Mouse (Mus musculus): ENCODE data around the gene Plce1.

Gene Plce1

DNA sequence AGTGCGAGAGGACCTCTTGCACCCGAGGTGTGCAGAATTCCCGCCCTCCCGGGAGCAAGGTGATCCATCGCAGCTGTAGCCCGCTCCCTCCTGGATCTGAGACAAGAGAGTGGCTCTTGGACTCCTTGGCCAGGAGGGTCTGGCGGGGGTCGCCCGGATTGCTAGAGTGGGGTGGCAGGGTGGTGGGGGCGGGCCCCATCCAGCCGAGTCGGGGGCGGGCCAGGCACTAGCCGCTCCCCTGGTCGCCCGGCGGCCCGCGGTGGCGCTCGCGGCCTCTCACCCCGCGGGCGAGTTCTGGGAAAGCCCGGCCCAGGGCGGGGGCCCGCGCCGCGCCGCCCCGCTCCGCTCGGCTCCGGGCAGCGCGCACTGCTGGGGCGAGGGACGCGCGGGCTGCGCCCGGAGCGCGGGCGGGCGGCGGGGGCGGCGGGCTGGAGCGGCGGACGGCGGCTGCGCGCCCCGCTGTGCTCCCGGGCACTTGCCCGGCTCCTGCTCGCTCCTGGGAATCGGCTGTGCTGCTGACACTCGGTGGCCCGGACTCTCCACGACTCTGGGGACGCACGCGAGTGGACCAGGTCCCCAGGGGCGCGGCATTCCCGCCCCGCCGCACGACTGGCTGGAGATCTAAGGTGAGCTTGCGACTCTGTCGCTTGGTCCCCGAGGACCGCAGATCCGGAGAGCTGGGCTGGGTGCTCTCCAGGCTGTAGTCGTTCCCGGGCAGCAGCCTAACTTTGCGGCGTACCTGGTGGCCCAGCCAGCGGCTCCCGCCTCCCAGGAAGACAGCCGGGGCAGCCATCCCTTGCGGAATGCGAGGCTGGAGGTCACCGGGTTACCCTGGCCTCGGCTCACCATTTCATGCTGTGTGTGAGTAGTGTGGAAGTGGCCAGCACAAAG, at the start of gene Plce1:
Gene Plce1 (plus strand): TSS at position 379 of the 891 bp plus-strand sequence.
- no peak for DNase-seq (ENCODE audit: low spot score)

DNA sequence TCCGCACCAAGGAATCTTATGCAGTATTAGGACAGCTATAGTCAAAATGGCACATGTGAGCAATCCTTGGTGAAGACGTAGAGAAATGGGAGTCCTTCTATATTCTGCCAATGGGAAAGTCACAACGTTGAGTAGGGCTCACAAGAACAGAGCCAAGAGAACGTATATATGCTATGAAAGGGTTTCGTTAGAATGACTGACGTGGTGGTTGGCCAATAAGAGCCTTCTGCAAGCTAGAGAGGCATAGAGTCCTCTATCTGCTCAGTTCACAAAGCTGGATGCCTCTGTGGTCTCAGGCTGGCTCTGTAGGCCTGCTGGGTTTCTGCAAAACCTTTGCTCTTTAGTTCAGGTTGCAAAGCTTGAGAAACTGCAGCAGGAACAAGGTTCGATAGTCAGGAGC, 49.6 kb upstream of the Plce1 start:
- DNase-seq (ENCODE audit: low spot score), result no peak

DNA sequence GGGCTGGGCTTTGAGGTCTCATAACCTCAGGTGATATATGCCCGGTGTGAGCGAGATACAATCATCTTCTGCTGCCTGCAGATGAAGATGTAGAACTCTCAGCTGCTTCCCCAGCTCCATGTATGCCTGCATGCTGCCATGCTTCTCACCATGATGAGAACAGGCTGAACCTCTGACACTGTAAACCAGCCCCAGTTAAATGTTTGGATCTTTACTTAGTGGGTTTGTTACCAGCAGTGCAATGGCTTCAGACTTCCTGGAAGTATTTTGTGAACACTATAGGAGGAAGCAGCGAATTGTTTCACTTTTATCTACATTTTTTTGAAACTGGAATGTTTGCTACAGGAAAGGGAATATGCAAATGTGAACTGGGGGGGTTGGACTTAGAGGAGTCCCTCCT, 48.9 kb upstream of the Plce1 start:
- DNase-seq (ENCODE audit: low spot score), result no peak

DNA sequence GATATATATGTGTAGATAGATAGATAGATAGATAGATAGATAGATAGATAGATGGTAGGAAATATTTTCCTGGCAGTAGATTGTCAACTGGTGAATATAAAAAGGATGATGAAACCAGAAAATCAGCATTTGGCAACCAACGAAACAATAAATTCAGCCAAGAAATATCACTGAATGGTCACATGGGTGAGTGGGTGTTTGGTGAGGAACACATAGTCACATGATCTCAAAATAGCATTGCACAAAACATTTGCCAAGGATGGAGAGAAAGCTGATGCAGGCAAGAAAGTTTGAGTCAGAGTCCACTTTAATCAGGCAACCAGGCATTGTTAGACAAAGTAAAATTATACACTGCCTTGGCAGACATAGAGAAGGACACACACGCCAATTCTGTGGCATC, 47.5 kb upstream of the Plce1 start:
- no peak for DNase-seq (ENCODE audit: low spot score)

DNA sequence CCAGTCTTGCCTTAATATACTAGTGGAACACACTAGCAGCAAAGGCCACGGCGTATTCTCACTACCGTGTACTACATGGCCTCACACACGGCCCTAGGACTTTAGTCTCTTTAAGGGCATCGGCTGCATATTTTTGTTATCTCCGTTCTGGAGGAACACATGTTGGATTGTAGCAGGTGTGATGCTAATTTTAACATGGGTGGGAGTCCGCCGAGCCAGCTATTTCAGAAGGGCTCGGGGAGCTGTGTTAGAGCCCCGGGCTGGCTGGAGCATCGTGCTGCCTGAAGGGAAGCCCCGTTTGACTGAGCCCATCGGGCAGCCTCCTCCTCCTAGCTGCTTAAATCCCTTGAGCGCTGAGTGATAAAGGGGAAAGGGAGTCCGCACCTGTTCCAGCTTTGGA, 45.7 kb upstream of the Plce1 start:
- DNase-seq (ENCODE audit: low spot score), result no peak

DNA sequence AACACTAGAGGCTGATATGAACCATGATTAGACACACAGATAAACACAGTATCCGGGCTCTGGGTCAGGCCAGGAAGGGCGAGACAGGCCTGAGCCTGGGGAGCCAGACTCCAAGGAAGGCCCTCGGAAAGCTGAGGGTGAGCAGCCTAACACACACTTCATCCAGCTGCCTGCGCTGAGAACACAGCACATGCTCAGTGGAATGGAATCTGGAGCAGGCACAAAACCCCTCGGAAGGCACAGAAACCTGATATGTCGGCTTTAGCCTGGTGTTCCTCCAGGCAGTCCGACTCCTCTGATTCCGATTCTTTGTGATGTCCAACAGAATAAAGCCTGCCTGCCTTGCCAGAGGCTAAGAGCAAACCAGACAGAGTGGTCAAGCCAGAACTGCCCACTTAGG, 39.0 kb upstream of the Plce1 start:
- no peak for DNase-seq (ENCODE audit: low spot score)

DNA sequence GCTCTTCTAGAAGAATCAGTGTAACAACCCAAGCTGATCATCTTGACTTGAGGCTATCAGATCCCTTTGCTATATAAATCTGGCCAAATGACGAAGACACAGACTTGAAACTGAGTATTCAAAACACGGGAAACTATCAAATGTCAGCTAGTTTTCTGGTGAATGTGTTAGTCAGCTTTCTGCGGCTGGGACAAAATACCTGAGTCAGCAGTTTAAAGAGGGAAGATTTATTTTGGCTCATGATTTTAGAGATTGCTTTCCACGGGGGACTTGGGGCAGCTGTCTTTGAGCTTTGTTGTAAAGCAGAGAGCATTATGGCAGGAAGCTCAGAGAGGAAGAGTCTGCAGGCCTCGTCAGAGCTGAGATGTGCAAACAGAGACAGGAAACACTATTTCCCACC, 35.2 kb upstream of the Plce1 start:
- no peak for DNase-seq (ENCODE audit: low spot score)

DNA sequence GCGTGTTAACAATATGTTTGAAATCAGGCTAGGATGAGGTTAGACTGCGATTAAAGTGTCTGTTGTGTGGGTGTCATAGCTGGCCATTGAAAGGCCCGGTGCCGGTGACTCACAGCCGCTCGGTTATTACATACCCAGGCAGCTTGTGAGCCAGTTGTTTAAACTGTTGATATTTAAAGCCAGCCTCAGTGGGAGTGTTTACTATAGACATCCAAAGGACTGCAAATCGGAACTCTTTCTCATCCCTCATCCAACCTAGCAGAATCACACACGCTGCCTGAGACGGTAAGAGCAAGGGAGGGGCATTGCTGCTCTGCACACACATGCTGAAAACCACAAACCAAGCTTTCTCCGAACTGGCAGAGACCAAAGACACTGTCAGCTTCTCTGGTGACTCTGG, 25.7 kb upstream of the Plce1 start:
- no peak for DNase-seq (ENCODE audit: low spot score)

DNA sequence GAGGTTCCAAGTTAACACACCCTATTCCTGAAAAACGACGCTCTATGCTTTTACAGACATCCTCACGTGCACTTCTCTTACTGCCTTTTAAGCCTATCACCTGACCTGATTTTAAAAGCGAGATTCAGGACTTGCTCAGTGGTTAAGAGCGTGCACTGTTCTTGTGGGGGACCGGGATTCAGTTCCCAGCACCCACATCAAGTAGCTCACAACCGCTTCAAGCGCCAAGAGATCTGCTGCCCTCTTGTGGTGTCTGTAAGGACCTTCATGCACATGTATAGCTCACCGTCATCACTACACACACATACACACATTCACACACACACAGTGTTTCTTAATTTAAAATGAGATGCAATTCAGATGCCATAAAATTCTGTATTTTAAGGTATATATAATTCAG, 21.9 kb upstream of the Plce1 start:
- no peak for DNase-seq (ENCODE audit: low spot score)

DNA sequence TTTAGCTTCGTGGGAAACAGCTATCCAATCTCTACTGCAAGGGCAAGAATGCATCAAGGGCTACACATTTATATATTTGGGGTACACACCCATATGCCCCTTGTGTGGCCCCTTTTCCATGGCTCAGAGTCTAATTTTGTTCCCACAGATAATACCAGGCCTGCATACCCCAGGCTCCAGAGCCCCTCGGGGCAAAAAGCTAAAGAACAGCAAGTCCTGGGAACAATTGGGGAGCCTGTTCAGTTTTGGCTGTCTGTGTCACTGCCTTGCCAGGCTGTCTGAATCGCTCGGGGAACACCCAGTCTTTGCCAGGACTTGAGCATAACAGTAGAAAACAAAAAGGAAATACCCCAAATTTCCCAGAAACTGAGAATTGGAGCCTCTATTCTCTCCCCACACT, 20.2 kb upstream of the Plce1 start:
- no peak for DNase-seq (ENCODE audit: low spot score)

DNA sequence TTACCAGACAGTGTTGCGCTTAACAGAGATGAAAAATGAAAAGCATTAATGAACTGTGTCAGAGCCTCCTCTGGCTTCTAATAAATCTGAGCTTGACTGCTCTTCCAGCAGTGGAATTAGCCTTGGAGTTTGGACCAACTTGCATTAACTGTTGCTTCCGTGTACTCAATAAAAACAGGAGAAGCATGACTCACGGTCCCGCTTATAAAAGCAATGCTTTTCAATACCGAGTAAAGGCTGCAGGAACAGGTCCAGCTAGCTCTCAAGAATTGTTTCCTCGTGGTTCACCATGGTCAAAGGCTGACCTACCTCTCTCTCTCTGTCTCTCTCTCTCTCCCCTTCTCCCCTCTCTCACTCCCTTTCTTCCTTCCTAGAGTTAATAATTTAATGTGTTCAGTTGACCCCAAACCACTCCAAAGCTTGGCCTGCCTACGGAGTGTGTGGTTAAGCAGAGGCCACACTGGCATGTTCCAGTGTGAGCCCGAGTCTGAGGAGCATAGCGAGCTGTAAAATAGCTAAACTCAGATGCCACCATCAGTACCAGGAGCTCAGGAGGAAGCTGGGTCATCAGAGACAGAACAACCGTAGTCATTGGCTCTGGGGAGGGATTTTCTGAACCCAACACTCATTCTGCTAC, 10.5 kb upstream of the Plce1 start:
- no peak for DNase-seq (ENCODE audit: low spot score)

DNA sequence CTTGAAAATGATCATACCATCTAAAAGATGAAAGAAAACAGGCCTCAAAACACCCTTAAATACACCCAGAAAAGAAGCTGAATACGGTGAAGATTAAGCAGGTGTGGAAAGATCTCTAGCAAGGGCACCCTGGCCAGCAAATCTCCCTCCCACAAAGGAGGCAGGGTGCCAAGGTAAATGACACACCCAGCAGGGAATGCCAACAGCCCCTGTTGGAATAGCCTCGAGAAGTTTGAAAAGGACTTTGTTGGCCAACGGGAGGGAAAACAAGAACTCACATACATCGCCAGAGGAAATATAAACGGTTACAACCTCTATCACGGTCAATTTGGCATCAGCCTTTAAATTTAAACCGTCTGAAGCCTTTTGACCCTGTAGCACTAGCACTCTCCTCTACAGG, 5.5 kb upstream of the Plce1 start:
- DNase-seq (ENCODE audit: low spot score), result no peak

DNA sequence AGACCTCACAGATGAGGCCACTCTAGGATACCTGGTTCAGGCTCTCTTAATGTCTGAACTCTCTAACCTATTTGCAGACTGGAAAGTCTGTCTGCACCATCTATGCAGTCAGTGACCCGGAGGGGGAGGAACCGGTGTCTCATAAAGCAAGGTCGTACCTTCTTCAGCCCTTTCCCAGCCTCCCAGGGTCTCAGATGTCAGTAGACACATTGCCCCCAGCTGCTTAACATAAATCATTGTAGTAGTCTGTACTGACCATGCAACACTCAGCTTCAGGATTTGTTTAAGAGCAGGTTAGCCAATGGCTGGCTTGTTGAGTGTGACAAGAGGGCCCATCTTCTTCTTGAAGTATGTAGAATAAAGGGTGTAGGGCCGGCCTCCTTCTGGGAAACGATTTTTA, 2.6 kb upstream of the Plce1 start:
- no peak for DNase-seq (ENCODE audit: low spot score)

DNA sequence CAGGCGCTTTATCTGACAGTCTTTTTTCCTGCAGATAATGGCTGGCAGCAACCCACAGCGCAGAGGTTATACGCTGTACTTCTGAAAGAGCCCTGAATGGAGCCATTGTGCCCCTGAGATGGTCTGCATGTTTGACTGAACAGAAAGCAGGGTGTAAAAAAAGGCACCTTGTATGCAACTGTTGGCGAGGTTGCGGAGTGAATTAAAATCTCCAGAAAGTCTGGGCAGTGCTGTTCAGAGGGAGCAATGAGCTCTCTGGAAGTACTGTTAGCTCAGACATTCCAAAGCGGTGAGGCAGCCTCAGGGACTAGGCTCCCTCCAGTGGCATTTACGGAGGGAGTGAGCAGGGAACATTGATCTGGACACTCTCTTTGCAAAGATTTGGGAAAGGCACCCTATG, 2.0 kb upstream of the Plce1 start:
- no peak for DNase-seq (ENCODE audit: low spot score)

DNA sequence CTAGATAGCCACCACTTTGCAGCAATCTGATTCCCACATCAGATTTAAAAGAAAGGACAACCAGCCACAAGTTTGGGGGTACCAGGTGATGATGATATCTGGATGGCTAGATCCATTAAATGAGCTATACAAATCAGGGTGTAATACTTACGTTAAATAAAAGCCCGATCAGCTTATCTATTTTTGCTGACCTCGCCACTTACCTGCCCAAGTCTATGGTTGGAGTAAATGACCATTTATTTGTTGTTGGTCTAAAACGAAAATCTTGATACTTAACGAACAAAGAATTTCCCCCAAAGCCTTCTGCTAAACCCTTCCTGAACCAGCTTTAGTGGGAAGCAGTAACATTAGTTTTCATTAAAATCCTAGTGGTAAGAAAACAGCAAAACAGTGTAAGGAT, 1.4 kb upstream of the Plce1 start:
- DNase-seq (ENCODE audit: low spot score), result no peak

DNA sequence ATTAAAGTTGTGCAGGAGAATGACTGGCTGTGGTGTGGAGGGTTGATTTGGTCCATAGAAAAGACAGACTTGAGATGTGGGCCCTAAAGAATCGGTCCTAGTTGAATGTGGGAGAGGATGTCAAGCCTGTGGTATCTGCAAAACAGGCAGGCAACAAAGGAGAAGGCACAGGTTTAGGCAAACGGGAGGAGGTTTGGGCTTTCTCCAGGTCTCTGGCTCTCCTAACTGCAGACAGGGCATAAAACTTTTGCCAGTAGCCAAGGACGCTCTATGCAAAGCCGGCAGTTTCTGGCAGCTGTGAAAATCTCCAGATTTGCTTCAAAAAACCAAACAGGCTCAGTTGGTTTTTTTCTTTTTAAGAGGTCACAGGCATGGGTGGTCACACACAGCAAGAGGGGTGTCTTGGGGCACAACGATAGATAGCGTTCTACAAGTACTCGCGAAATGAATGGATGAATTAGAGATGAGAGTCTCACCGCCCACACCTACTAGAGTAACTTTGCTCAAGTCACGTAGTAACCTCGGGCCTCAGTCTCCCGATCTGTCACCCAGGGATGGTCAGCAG, 671 bp upstream of the Plce1 start:
- DNase-seq (ENCODE audit: low spot score), result no peak

DNA sequence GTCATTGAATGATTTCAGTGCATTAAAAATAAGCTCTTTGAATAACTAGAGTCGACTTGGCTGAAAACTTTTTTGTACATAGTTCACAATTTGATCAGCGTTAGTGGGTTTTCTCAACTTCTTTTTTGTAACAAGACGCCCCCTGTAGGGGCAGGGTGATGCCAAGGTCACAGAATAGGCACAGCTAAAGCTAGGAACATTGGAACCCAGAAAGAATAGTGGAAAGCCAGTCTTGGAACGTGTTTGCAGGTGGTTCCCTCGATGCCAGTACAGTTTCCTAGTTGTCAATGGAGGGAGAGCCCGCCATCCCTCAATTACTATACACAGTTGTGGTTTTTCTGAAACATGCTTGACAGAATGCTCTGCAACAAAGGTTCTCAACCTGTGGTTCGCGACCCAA, 997 bp downstream of the Plce1 start:
- no peak for DNase-seq (ENCODE audit: low spot score)

DNA sequence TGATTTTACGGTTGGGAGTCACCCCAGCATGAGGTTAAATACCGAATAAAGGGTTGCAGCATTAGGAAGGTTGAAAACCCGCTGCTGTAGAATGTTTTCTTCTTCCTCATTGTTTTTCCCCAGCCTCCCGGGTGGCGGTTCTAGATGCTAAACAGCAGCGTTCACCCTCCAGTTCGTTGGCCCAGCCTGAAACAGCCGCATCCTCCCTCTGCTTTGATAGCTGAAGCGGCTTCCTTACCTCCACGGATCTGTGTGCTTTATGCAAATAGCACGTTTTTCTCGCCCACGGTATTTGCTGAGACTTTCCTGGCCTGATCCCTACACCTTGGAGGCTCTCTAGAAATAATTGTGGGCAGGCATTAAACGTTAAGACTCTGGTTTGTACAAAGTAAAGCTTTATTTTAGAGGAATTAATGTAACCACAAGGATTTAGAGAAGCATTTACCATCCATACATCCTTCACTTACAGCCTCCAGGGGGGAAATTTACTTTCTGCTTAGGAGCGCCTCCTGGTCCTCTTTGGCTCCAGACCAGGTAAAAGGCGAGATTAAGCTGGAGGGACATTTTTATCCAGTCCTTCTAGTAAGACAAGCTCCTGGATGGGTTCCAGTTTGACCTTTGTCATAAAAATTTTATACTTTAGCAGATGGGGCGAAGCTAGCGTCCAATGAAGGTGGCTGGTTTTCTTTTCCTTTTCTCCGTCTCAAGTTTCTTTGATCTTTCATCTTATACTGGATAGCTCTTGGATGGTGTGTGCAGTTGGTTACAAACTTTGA, 1.7 kb downstream of the Plce1 start:
- no peak for DNase-seq (ENCODE audit: low spot score)

DNA sequence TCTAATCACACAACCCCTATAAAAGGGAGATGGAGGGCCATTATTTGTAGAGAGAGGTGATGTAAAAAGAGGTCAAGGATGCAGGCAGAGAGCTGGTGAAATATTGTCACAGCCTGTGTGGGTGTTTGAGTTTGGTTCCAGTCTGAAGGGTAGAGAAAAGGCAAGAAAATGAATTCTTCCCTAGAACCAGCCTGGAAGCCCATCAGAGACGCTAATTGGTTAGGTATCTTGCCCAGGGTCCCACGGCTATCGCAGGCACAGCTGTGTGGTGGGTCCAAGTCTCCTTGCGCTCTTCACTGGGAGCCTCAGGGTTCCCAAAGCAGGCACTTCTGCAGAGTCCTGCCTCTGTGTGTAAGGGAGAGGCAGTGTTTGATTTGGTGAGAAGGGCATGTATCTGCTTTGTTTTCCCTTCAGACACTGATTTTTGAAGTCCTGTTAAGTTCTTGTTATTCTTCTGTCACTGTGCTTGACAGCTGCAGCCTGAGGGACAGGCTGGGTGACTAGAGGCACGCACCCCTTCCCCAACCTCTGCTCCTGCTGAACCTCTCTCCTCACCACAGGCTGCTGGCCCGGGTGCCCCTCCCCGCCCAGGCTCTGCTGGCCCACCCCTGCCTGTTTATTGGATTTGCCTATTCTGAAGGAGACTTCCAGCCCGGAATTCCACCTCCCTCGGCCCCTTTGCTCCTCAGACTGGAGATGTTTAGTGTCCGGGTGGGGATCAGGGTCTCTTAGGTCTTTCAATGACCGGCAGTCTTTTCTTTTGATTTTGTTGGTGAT, 5.1 kb downstream of the Plce1 start:
- DNase-seq (ENCODE audit: low spot score), result no peak

DNA sequence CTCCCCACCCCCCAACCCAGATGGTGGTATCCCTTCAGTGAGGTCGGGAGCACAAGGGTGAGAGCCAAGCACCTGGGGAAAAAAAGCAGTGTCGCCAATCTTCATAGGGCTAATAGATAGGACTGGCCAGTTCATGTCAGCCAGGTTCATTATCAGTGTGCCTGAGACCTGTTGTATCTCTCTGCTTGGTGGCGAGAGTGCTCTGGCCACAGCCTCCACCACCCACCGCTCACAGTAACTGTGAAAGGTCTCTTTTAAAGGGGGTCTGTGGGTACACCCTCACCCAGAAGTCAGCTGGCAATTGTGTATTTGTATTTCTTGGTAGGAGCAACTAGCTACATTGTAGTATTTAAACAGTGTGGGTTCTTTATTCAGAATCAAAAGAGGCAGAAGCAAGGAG, 6.6 kb downstream of the Plce1 start:
- DNase-seq (ENCODE audit: low spot score), result no peak

DNA sequence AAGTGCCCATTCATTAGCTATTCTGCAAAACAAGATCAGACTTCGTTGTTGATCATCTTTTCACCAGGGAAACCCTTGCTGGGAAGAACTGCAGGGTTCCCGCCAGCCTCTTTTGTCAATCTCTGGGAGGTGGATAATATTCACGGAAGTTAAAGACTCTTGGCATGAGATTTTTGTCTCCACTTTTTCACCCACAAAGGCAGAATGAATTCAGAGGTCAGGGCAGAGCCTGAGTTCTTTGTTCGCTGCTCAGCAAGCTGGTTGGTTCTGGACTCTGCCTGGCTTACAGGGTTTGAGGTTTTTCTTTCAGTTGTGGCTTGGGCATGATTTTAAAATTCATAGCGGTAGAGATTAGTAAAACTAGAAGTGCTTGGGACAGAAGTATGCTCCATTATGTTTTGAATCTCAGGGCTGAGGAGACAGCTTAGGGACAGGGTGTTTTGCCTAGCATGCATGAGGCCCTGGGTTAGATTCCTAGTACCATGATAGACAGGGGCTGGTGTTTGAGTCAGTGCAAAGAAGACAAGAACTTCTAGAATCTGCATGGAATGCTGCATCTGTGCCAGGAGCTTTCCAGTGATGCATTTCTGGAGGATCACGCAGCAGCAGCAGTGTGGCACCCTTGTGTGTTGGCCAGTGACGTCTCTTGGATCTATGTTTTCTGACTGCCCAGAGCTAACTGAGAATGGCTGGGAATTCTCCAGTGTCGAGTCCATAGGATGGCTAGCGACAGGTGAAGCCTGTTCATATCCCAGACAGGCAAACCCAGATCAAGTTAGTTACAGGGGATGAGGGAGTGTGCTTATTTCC, 7.4 kb downstream of the Plce1 start:
- DNase-seq (ENCODE audit: low spot score), result no peak
